Mouse (Mus musculus): ENCODE measurements around the gene Wnt7a. TPM values are rescaled to one million over a fixed set of nuclear protein-coding genes. Genes with fewer than 3 reads are reported as not detected.

Gene Wnt7a
- 0.06 TPM in 1 of 2 replicates, not detected in the other for polyA plus RNA-seq (2015; fragmentation: Nextera tagmentation; extraction: Ambion mirVana)

GRCm38 (mm10) chr6:91410961-91411368 lies at the start of gene Wnt7a:
Gene Wnt7a (minus strand): TSS chr6:91411363.

Other genes with a start within 250 kb of the Wnt7a start
- 27.8 and 43.6 TPM in 2 replicates for gene Fbln2, start 198.9 kb downstream of the Wnt7a start, polyA plus RNA-seq (2015; fragmentation: Nextera tagmentation; extraction: Ambion mirVana)
- 18.5 and 18.8 TPM in 2 replicates for gene Chchd4, start 62.2 kb upstream of the Wnt7a start, polyA plus RNA-seq (2015; fragmentation: Nextera tagmentation; extraction: Ambion mirVana)
- gene Tmem43, start 62.3 kb upstream of the Wnt7a start, polyA plus RNA-seq (2015; fragmentation: Nextera tagmentation; extraction: Ambion mirVana): 19.0 and 20.7 TPM in 2 replicates
- gene Xpc, start 104.5 kb upstream of the Wnt7a start, polyA plus RNA-seq (2015; fragmentation: Nextera tagmentation; extraction: Ambion mirVana): 8.4 and 12.9 TPM in 2 replicates
- 186 and 195 TPM in 2 replicates for gene Lsm3, start 104.6 kb upstream of the Wnt7a start, polyA plus RNA-seq (2015; fragmentation: Nextera tagmentation; extraction: Ambion mirVana)

Measured in spleen, postnatal 0 days (tissue).